Mouse (Mus musculus): ENCODE measurements around the gene Tmcc1.

Tmcc1 gene

DNA sequence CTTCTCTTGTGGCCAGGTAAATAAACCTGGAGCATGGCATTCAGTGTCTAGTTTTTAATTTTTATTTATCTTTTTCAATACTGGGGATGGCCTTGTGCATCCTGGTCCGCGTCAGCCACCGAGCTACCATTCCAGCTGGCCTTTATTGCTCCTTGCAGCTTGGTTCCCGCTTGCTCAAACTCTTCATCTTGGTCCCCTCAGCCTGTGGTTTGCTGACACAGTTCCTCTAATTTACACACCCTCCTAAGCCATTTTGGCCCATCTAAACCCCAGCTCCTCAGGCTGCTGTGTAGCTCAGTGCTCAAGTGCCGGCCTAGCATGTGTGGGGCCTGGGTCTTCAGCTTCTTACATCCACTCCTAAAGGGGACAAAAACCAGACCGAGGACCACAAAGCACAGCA lies 179.2 kb downstream of the Tmcc1 start:
- DNase-seq (ENCODE audit: low spot score in 2 of 2): no peak

DNA sequence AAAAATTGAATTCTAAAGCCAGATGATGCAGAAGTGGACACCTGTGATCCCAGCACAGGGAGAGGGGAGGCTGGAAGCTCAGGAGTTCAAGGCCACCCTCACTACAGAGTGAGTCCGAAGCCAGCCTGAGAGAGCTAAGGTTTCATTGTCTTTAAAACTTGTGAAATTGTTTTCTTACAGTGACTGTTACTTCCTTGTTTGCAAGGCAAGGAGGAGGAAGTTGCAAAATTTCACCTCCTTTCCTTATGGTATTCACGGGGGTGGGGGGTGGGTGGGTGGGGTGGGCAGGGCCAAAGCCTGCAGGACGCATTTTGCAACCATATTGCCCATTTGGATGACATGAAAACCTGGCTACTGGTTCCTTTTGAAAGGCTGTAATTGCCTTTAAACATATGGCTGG lies 179.6 kb downstream of the Tmcc1 start:
- no peak for DNase-seq (ENCODE audit: low spot score in 2 of 2)

DNA sequence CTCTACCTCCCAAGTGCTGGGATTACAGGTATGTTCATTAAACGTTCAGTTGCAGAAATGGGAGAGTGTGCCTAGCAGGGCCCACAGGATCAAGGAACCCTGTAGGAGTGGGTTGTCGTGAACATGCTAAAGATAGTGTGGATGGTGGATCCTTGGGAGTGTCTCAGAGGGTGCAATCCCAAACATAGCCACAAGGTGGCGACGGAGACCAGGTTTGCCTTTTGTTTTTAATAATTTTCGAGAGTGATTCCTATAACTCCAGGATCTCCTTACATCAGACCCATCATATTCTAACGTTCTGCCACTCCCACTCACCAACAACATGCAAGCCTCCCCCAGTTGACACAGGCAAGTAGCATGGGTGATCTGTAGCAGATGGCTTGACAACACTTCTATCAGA lies 182.7 kb downstream of the Tmcc1 start:
- peak; percentile 56 to 72 for DNase-seq (ENCODE audit: low spot score in 2 of 2)

DNA sequence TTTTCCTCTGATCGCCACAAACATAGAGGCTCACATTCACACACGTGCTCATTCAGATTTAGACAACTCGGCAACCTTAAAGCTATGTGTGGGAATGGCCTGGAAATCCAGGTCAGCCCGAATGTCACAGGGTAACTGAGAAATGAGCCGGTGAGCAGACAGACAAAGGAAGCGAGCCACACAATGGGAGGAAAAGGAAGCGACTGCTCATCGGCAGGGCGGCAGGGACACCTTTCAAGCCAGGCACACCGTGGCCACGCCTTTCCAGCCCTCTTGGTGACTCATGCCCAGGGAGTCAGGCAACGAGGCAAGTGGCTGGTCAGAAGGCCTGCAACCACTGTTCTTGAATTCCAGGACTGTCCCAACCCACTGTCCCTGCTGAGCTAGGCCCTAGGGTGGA lies 183.9 kb downstream of the Tmcc1 start:
- DNase-seq (ENCODE audit: low spot score in 2 of 2): no peak

DNA sequence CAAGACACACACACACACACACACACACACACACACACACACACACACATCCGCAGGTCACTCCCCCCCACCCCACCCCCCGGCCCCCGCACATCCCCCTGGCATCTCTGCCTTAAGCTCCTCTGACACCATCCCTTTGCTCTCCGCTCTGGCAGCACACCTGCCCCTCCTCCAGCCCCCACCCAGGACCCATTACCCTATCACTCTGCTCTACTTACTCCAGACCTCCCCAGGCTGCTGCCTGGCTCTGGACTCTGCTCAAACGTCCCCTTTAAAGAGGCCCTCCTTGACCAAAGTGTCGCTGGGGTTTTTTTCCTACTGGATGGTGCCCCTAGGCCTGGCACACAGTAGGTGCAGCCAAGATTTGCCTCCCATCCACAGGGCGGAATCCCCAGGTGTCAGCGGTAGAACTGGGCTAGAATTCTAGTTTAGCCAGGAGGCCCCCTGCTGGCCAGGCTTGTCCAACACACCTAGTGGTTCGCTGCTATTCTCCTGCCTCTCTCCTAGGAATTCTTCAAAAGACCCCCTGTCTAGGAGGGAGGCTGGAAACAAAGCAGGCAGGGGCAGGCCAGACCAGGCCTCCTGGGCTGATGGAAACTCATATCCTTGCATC lies 185.6 kb downstream of the Tmcc1 start:
- DNase-seq (ENCODE audit: low spot score in 2 of 2): peak in 1 of 2 experiments; percentile 45

DNA sequence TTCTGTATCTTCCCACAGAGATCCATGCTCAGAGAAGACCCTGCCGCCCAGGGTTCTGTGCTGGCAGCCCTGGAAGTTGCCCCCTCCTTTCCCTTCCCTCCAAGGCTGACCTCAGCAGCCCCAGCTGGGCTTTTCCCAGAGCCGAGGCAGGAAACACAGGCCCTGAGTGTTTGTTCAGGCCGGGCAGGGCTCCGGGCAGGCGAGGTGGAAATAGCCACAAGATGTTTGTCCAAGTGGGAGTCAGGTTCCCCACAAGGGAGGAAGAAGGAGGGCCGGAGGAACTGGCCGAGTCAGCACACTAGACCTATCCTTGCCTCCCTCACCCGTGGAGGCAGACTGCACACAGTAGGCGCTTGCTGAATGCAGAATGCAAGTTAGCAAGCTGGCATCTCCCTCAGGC lies 186.6 kb downstream of the Tmcc1 start:
- no peak for DNase-seq (ENCODE audit: low spot score in 2 of 2)

DNA sequence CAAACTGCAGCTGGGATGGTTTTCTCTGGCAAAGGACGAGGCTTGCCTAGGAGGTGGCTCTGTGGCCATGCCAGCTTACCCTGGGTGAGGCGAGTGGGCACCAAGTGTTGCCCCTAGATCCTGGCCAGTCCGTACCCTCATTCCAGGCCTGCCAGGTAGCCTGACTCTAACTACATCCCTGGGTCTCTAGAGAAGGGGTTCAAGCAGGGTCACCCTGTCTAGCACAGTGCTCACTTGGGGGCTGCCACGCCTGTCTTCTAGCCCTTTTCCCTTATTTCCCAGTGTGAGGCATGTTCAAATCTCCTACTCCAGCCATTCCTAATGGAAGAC lies 187.4 kb downstream of the Tmcc1 start:
- no peak for DNase-seq (ENCODE audit: low spot score in 2 of 2)

DNA sequence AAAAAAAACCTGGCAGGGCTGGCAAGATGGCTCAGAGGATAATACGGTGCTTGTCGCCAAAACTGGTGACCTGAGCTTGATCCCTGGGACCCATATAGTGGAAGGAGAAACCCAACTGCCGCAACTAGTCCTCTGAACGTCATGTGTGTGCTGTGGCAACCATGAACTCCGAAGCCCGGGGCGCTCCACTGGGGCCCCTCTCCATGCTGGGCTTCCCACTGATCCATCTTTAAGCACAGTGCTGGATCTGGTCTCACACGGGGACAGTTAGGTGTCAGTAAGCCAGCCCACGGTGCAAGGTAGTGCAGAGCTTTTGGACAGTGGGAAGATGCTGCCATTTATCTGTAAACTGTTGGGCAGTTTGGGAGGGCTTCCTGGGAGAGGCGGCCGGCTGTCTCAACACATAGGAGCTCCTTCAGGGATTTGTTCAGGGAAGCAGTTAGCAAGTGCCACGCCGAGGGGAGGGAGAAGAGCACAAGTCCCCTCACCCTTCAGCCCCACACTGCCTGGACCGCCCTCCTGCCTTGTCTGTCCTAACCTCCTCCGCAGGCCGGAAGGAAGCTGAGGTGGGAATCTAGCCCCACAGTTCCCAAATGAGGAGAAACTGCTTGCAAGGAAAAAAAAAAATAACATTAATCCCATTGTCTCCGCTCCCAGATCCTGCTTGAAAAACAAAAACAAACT lies 187.9 kb downstream of the Tmcc1 start:
- no peak for DNase-seq (ENCODE audit: low spot score in 2 of 2)

DNA sequence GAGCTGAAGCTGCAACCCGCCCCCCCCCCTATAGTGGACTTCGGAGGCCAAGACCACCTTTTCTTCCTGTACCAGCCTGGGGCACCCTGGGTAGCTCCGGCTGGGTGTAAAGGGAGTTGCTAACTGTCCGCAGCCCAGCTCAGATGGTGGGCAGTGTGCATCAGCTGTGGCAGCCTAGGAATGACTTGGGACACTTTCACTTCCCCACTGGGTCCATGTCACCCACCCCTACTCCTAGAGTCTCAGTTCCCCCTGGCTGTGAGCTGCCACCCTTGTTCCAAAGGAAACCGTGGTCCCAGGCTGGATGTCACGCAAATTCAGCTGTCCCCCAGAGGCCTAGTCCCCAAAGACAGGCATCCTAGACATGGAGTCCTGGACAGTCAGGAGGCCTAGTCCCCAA lies 188.6 kb downstream of the Tmcc1 start:
- no peak for DNase-seq (ENCODE audit: low spot score in 2 of 2)

DNA sequence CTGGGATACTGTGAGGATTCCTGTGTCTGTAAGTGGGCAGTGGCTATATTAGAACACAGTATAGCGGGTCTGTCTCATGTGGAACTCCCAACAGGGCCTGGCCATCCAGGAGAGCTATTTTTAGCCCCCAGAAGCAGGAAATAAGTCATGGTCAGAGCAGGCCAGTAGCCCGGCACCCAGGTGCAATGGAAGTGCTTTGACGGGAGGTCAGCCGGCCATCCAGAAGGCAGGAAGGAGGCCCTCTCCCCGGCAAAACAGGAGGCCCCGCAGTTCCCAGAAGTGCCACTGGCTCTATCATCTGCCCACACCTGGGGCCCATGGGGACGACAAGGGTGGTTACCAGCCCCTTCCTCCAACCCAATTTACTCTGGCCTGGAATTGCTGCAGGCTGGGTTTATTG lies 189.2 kb downstream of the Tmcc1 start:
- DNase-seq (ENCODE audit: low spot score in 2 of 2): no peak

DNA sequence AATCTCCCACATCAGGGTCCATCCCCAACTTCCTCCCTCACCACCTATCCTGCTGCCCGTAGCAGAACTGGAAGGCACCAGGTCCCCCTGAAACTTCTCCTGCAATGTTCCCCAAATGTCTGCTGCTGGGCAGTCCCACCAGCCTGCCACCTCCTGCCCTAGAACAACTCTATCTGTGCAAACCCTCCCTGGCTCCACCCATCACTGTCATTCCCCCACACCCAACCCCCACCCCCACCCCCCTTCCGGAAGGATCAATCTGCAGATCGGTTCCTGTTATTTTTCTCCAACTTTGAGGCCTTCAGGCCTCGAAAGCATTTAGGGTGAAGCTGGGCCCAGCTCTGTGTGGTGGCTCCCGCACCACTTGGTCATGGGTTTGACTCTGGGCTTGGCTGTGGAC lies 189.8 kb downstream of the Tmcc1 start:
- DNase-seq (ENCODE audit: low spot score in 2 of 2): no peak

DNA sequence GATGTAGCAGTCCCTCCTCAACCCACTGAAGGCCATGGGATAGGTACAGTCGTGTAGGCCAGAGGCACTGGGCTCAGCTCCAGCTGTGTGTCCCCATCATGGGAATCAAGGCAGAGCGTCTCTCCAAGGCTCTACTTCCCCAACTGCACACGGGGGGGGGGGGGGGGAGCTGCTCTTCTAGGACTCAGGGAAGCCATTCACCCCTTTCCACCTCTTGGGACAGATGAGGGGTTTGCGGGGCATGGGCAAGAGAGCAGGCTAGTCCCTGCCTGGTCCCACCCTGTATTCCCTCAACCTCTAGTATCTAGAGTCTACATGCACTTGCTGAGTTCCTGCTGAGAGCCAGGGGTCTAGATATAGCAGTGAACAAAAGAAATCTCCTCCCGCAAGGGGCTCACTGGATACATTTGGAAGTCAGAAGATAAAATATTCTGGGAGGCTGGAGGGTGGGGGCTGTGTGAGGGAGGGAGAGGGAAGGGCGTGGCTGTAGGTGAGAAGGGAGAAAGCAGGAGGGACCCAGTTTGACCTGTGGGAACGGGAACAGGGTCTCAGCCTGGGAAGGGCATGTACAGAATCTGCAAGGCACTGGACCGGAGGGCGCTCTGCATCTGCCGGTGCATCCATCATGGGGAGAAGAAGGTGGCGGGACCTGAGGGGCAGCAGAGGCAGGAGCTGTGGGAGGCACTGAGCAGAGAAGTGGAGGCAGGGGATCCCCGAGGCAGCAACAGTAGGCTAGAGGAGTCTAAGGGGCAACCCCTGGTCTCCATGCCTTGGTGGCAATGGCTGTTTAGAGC lies 190.8 kb downstream of the Tmcc1 start:
- DNase-seq (ENCODE audit: low spot score in 2 of 2): no peak

DNA sequence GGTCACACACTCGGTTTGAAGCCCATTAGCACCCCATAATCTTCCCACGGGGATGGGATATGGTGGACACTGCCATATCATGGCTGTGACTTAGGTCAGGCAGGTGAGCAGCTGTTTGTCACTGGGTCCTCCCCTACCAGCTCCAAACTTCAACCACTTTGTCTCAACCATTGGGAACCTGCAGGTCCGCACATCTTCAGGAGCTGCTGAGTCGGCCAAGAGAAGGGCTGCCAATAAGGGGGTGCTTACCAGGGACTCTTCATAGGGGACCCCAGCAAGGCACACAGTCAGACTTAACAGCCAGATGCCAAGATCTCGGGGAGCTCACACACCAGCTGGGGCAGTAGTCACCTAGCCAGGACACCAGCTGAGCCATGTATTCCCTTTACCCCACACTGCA lies 192.4 kb downstream of the Tmcc1 start:
- DNase-seq (ENCODE audit: low spot score in 2 of 2): no peak

DNA sequence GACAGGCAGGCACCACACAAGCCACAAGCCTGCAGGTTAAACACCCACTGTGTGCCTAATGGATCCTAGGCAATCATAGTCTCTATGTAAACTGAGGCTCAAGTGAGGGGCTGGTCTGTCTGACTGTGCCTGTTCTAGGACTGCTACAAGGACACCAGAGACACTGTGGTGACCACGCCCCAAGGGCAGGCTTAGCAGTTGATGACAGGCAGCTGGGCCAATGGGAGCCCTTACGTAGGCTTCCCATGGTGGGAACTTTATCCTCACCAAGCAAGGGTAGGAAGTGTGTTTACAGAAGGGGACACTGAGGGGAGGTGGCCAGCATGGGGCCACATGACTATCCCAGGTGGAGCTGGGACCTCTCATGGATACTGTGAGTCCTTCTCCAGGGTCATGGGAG lies 194.1 kb downstream of the Tmcc1 start:
- no peak for DNase-seq (ENCODE audit: low spot score in 2 of 2)

DNA sequence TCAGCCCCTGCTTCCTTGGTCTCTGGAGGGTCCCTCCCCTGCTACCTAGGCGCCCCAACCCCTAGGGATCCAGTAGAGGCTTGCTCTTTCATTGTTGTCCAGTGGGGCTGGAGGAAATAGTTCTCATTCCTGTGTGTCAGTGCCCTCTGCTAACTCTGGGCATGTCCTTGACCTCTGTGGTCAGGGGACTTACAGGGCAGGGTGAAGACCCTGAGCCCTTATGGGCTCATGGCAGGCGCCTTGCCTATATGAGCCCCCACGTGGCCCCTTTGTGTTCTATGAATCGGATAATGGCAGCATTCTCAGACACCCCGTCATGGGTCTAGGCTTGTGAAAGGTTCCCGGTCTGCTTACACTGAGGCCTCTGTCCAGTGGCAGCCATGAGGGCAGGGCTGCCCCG lies 194.5 kb downstream of the Tmcc1 start:
- DNase-seq (ENCODE audit: low spot score in 2 of 2): no peak

DNA sequence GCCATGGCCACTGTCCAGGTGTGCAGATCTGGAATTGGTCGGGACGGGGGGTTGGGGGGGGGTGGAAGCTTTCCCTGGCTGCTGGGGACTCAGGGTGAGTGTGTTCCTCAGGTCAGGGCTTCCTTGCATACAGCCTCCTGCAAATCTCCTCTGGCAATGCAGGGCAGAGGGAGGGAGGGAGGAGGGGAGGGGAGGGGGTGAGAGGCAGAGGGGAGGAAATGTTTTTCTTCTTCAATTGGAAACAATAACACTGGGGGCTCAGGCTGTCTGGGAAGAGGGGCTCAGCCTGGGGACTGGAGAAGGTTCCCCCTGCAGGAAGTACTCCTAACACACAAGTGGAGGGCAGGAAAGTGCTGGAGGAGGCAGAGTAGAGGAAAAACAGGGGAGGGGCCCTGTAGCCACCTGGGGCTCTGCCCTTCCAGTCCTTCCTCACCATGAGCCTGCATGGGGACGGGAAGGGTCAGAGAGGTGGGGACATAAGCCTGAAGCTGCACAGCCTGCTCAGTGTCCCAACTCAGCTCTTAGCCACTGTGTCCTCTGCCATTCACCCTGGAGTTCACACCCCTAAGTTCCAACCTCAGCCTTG lies 195.5 kb downstream of the Tmcc1 start:
- no peak for DNase-seq (ENCODE audit: low spot score in 2 of 2)

DNA sequence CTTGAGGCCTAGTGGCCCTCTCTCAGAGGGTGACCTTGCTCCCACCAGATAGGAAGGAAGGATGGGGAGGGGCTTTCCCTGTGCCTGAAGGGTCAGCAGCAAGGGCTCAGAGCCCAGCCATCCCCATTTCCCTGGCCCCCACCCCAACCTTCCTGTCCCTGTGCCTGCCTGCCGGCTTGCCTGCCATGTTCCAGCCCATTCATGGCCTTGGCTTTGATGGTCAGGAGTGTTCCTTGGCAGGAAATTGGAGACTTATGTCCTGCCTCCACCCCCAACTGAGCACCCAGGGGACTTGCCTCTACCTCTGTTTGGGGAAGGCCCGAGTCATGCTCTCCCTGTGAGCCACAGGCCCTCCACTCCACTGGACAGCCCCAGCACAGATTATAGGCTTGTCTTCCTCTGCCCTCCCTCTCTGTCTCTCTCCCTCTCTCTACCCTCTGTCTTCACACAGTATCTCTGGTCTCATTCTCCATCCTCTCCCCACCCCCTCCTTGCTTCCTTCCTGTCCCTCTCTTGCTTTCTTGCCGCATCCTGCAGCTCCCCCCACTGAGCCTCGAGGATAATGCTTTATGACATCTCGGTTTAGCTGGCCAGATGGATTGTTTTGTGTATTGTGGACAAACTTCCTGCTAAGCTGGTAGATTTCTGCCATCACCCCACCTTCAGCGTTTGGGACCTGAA lies 197.0 kb downstream of the Tmcc1 start:
- DNase-seq (ENCODE audit: low spot score in 2 of 2): peak; percentile 37

DNA sequence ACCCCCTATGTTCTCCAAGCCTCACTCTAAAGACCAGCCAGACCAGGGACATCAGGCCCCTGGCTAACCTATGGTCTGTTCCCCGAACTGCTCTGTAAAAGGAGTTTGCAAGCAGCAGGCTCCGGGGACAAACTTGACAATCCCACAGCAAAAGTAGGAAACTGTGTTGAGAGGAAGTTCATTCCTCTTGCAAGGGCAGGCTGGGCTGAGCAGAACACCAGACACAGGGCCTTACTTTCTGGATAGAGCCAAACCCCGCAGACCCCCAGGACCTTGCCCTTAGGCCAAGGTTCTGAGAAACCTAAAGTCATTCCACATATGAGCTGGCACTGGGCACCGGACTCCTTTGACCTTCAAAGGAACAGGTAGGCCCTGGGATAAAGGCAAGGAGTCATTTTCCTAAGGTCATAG lies 197.8 kb downstream of the Tmcc1 start:
- no peak for DNase-seq (ENCODE audit: low spot score in 2 of 2)

DNA sequence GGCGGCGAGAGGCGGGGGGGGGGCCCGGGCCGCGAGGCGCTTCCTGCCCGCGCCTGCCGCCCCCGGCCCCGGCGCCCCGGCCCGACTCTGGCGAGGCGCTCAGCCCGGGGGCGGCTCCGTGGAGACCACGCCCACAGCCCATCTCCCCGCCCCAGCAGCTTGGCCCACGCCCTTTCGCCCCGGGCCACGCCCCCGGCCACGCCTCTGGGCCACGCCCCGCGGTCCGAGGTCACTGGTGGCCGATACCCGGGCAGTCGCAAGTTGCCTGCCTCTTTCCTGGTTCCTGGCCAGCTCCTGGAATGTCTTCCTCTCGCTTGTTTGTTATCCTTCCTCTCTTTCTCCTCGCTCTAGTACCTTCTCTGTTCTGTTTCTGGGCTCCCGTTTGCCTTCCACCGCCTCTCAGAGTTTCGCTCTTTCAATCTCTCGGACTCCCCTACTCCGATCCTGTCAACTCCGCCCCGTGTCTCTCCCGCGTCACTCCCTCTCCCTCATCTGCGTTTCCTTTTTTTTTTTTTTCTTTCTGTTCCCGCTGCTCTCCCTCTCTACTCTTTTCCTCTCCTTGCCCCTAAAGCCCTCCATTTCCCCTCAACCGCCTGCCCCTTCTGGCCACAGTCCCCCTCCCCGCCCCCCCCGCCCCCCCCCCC lies 198.3 kb downstream of the Tmcc1 start, which contains the start of gene Plxnd1:
Gene Plxnd1 (minus strand): TSS at position 129 of the 644 bp plus-strand sequence.
- peak; percentile 90 to 92 for DNase-seq (ENCODE audit: low spot score in 2 of 2)

DNA sequence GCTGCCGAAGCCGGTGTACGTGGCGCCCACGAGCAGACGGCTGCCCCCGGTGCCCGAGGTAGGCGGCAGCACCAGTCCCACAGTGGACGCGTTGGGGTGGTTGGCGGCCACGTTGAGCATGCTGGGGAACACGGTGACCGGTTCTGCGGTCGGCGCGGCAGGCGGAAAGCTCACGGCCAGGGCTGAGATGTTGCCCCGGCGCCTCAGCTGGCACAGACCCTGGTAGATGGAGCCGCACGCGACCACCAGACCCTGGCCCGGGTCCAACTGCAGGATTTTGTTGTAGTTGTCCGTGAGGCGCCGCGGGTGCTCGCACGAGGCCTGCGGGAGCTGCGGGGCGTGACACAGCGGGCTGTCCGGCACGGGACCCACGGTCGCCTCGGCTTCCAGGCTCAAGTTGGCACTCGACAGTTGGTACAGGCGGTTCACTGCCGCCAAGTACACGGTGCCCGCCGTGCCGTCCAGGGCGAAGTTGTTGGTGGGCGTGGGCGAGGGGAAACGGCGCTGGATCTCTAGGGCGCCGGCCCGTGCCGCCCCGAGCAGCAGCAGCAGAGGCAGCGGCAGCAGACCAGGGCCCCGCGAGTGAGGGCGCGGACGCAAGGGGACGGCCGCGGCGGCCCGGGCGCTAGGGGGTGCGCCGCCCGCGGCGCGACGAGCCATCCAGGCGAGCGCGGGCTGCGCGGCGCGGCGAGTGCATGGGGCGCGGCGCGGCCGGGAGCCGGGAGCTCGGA lies 199.0 kb downstream of the Tmcc1 start:
- peak in 1 of 2 experiments; percentile 26 for DNase-seq (ENCODE audit: low spot score in 2 of 2)

All from natural killer cell, adult 2 months (primary cell).